Mouse (Mus musculus) intestine, embryonic 16.5 days (tissue): Measurements from ENCODE around the gene Qars. TPM values are rescaled to one million over a fixed set of nuclear protein-coding genes. Genes with fewer than 3 reads are reported as not detected.

ENCODE experiments used
- ATAC-seq: fragments of 200-750 bp; cut with Nextera tagmentation; 2 replicates; pipeline ENCODE4 v1.8.0; 2017; ENCODE audit warnings: moderate TSS enrichment, moderate library complexity
- H3K27ac ChIP-seq: fragments of 300-500 bp; sonication (generic); 2 replicates; pipeline ENCODE4 v1.5.1; 2014; ENCODE audit warnings: mild to moderate bottlenecking, low read length
- H3K27me3 ChIP-seq: fragments of 300-500 bp; sonication (generic); replicated peaks from 2 replicates; pipeline ENCODE4 v1.6.1; 2014; ENCODE audit warnings: low read length, control low read depth, mixed read lengths; ENCODE audit not compliant: control insufficient read depth, insufficient read depth
- H3K36me3 ChIP-seq: fragments of 300-500 bp; sonication (generic); 2 replicates; pipeline ENCODE4 v1.6.1; 2014; ENCODE audit warnings: low read length, control low read depth; ENCODE audit not compliant: control insufficient read depth, insufficient read depth
- H3K4me1 ChIP-seq: fragments of 300-500 bp; sonication (generic); 2 replicates; pipeline ENCODE4 v1.6.1; 2014; ENCODE audit warnings: low read length, control low read depth, mixed read lengths; ENCODE audit not compliant: control insufficient read depth, insufficient read depth
- H3K4me2 ChIP-seq: fragments of 300-500 bp; sonication (generic); 2 replicates; pipeline ENCODE4 v1.6.1; 2014; ENCODE audit warnings: low read depth, low read length, control low read depth
- H3K4me3 ChIP-seq: fragments of 300-500 bp; sonication (generic); 2 replicates; pipeline ENCODE4 v1.5.1; 2014; ENCODE audit warnings: mild to moderate bottlenecking, low read length
- H3K9ac ChIP-seq: fragments of 300-500 bp; sonication (generic); 2 replicates; pipeline ENCODE4 v1.6.1; 2014; ENCODE audit warnings: low read depth, low read length
- H3K9me3 ChIP-seq: fragments of 300-500 bp; sonication (generic); 2 replicates; pipeline ENCODE4 v1.6.1; 2016; ENCODE audit warnings: low read length, control low read depth; ENCODE audit not compliant: control insufficient read depth
- WGBS: fragments of 180-500 bp; shearing (Covaris S2); extraction: QIAGEN DNeasy Blood & Tissue Kit; methylation state at CpG from one replicate; pipeline ENCODE4 v1.1.7; 2014; 5-methylcytosine and 5-hydroxymethylcytosine counted together
- polyA plus RNA-seq: library from polyadenylated mRNA; unstranded; fragments of >200 nt; fragmentation: Nextera tagmentation; extraction: Ambion mirVana; gene quantifications from 2 replicates; pipeline ENCODE4 v1.2.1, GENCODE M21; 2015

Qars gene
- polyA plus RNA-seq, 1 experiment from 2014 or later = 118 TPM

GRCm38 (mm10) chr9:108469845-108470244 lies 37.7 kb upstream of the Qars start:
- no peak for ATAC-seq
- no peak overlapping the region for H3K4me2 ChIP-seq
- no peaks in the 10 kb centered on the region for H3K4me1 ChIP-seq
- no peaks in the 10 kb centered on the region for H3K36me3 ChIP-seq
- 0 out of 2 replicates have a peak overlapping the region, but pooled peaks have one; percentile 33 for H3K27ac ChIP-seq
- WGBS = 43% methylated on average over 4 of the region's 4 CpGs
- no peaks in the 10 kb centered on the region for H3K9me3 ChIP-seq
- no peak overlapping the region for H3K9ac ChIP-seq
- no peaks in the 10 kb centered on the region for H3K27me3 ChIP-seq
- no peak overlapping the region for H3K4me3 ChIP-seq

GRCm38 (mm10) chr9:108474528-108474927 lies 33.0 kb upstream of the Qars start:
- H3K4me3 ChIP-seq = no peak overlapping the region

GRCm38 (mm10) chr9:108478638-108479156 lies 28.8 kb upstream of the Qars start:
- under 1% methylated on average over 20 of the region's 20 CpGs for WGBS
- H3K27ac ChIP-seq = peak overlapping the region; percentile 61
- peak overlapping the region; percentile 48 for H3K4me3 ChIP-seq
- ATAC-seq = peak; percentile 82
- peaks cover 20% of the 10 kb centered on the region for H3K4me1 ChIP-seq
- peak overlapping the region; percentile 61 for H3K9ac ChIP-seq
- H3K4me2 ChIP-seq = peak overlapping the region; percentile 58
- H3K9me3 ChIP-seq = no peaks in the 10 kb centered on the region
- peaks cover 8% of the 10 kb centered on the region for H3K36me3 ChIP-seq
- no peaks in the 10 kb centered on the region for H3K27me3 ChIP-seq

More at GRCm38 (mm10) chr9:108474528-108474927, 33.0 kb upstream of the Qars start:
- no peak for ATAC-seq
- H3K27ac ChIP-seq = no peak overlapping the region
- peaks cover 7% of the 10 kb centered on the region for H3K4me1 ChIP-seq
- WGBS = 83% methylated on average over 1 of the region's 1 CpGs
- H3K27me3 ChIP-seq = no peaks in the 10 kb centered on the region
- no peaks in the 10 kb centered on the region for H3K36me3 ChIP-seq
- no peak overlapping the region for H3K4me2 ChIP-seq
- no peak overlapping the region for H3K9ac ChIP-seq
- H3K9me3 ChIP-seq = no peaks in the 10 kb centered on the region

- Histone ChIP-seq H3K9ac (peak overlapping the region; percentile 61), H3K4me2 (peak overlapping the region; percentile 58), H3K4me3 (peak overlapping the region; percentile 57), H3K4me1 (peaks cover 20% of the 10 kb centered on the region), H3K9me3 (no peaks in the 10 kb centered on the region), H3K36me3 (peaks cover 11% of the 10 kb centered on the region), H3K27ac (peak overlapping the region; percentile 61), H3K27me3 (no peaks in the 10 kb centered on the region)
- WGBS = 34% methylated on average over 11 of the region's 11 CpGs
- peak; percentile 10; the same call in 1 of the 2 replicates for ATAC-seq
Observed at GRCm38 (mm10) chr9:108479241-108479640, 28.3 kb upstream of the Qars start.

DNA sequence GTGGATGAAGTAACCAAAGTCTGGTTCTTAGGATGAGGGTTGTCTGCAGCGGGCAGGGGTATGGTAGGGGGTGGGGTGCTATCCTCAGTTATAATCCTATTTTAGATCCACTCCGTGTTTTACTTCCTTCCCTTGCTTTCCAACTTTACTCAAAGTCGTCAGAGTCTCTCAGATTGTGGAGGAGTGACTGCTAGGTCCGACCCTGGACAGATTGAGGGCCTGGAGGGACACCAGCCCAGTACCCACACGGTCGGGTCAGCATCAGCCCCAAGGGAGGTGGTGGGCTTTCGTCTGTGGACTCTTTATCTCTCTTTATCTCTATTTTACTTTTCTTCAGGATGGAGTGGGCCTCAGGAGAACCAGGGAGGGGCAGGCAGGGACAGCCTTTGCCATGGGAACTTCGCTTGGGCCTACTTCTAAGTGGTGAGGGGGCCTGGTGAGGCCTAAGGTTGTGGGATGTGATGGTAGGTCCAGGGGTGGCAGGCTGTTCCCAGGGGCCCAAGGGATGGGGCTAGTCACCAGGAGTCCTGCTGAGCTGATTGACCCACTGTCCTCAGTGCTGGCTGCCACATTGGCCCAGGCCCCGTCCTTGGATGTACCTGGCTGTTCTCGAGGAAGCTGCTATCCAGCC lies 27.7 kb upstream of the Qars start, which contains the start of gene Lamb2:
Gene Lamb2 (plus strand): TSS at position 16 of the 631 bp plus-strand sequence.
- Histone ChIP-seq H3K4me2 (peak within 1 kb of the TSS; percentile 58), H3K27ac (peak within 1 kb of the TSS; percentile 61), H3K4me1 (peaks cover 20% of the 10 kb centered on the region), H3K9me3 (no peaks in the 10 kb centered on the region), H3K36me3 (peaks cover 13% of the 10 kb centered on the region), H3K27me3 (no peaks in the 10 kb centered on the region), H3K4me3 (peak within 1 kb of the TSS; percentile 57), H3K9ac (peak within 1 kb of the TSS; percentile 66)
- 6% methylated on average over 10 of the region's 10 CpGs for WGBS
- ATAC-seq = peak; percentile 57

DNA sequence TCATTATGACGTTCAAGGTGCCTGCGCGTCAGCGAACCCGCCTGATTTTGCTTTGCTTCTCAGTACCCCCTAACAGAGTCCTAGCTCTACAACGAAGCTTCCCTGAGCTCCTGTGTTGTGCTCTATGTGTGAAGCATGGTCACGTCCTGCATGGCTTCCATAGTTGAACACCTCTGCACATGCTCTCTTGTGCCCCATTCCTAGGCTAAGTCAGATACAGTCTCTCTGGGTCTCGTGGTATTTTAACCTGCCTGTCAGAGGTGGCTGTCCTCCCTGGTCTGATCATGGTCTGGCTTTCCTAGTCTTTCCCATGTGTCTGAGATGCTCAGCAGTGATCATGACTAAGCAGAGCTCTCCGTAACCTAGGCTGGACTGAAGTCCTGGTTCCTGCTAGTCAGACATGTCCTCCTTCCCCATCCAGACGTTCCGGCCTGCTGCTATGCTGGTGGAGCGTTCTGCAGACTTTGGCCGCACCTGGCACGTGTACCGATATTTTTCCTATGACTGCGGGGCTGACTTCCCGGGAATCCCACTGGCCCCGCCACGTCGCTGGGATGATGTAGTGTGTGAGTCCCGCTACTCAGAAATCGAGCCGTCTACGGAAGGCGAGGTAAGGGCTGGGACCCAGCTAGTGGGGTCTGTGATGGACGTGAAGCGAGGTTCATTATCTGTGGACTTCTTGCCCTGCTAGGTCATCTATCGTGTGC lies 26.5 kb upstream of the Qars start:
- Histone ChIP-seq H3K27ac (no peak overlapping the region), H3K4me2 (peak overlapping the region; percentile 58; the same call in 1 of the 2 replicates), H3K27me3 (no peaks in the 10 kb centered on the region), H3K9ac (no peak overlapping the region), H3K4me3 (peak overlapping the region; percentile 57; the same call in 1 of the 2 replicates), H3K9me3 (no peaks in the 10 kb centered on the region), H3K36me3 (peaks cover 14% of the 10 kb centered on the region), H3K4me1 (peaks cover 20% of the 10 kb centered on the region)
- 90% methylated on average over 28 of the region's 28 CpGs for WGBS
- no peak for ATAC-seq

GRCm38 (mm10) chr9:108481520-108482210 lies 25.8 kb upstream of the Qars start:
- Histone ChIP-seq H3K36me3 (peaks cover 18% of the 10 kb centered on the region), H3K4me2 (no peak overlapping the region), H3K4me3 (no peak overlapping the region), H3K27ac (no peak overlapping the region), H3K9me3 (no peaks in the 10 kb centered on the region), H3K4me1 (peaks cover 20% of the 10 kb centered on the region), H3K9ac (no peak overlapping the region), H3K27me3 (no peaks in the 10 kb centered on the region)
- no peak for ATAC-seq
- 89% methylated on average over 19 of the region's 19 CpGs for WGBS

DNA sequence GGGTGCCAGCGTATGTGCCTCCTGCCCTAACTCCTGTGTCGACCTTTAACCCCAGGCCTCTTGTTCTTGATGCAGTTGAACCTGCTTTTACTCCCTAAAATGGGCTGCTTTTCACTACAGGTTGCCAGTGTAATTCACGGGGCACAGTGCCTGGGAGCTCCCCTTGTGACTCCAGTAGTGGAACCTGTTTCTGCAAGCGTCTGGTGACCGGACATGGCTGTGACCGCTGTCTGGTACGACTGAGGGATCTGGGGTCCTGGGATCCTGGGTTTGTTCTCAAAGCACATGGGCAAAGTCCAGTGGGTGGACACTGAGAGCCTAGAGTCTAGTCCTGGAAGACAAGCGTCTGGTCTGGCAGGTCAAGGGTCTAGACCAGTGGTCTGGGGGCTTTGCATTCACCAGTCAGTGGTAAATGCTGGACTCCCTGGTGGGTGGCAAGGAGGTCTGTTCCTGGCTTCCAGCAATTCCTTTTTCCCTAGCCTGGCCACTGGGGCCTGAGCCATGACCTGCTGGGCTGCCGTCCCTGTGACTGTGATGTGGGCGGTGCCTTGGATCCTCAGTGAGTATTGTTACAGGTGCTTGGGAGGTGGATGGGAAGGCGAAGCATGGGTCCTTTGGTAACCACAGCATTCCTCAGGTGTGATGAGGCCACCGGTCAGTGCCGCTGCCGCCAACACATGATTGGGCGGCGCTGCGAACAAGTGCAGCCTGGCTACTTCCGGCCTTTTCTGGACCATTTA lies 24.3 kb upstream of the Qars start:
- peaks cover 23% of the 10 kb centered on the region for H3K36me3 ChIP-seq
- ATAC-seq = no peak
- WGBS = 93% methylated on average over 18 of the region's 18 CpGs

More for the DNA sequence above, 24.3 kb upstream of the Qars start:
- Histone ChIP-seq H3K4me1 (peaks cover 20% of the 10 kb centered on the region), H3K9me3 (no peaks in the 10 kb centered on the region), H3K9ac (no peak overlapping the region), H3K27ac (no peak overlapping the region), H3K27me3 (no peaks in the 10 kb centered on the region), H3K4me3 (no peak overlapping the region), H3K4me2 (no peak overlapping the region)
